Mouse (Mus musculus): ENCODE measurements around the gene Cars2. TPM values are rescaled to one million over a fixed set of nuclear protein-coding genes. Genes with fewer than 3 reads are reported as not detected.

The Cars2 gene
- polyA plus RNA-seq, 1 experiment from 2014 or later, result 25.3 TPM

GRCm38 (mm10) chr8:11523331-11523730 lies 27.3 kb downstream of the Cars2 start:
- H3K4me3 ChIP-seq (ENCODE audit: low read depth, low read length), result no peak overlapping the region
- WGBS, result 77% methylated on average over 3 of the region's 3 CpGs
- no peak overlapping the region for H3K9ac ChIP-seq
- ATAC-seq (ENCODE audit: insufficient read depth) (no peak), DNase-seq (no peak)
- H3K27me3 ChIP-seq (ENCODE audit: insufficient read depth, low read length), result no peaks in the 10 kb centered on the region
- H3K27ac ChIP-seq (ENCODE audit: low read depth), result no peak overlapping the region
- peaks cover 40% of the 10 kb centered on the region for H3K36me3 ChIP-seq (ENCODE audit: insufficient read depth)
- no peaks in the 10 kb centered on the region for H3K4me1 ChIP-seq (ENCODE audit: insufficient read depth)
- H3K9me3 ChIP-seq (ENCODE audit: low read depth, low read length), result no peaks in the 10 kb centered on the region
- TF ChIP-seq CTCF (IDR thresholded peaks at IDR 0.05; ENCODE audit: low read depth), result no peak
- H3K4me2 ChIP-seq, result no peak overlapping the region

- Histone ChIP-seq H3K4me3 (ENCODE audit: low read depth, low read length) (no peak overlapping the region), H3K4me1 (ENCODE audit: insufficient read depth) (no peaks in the 10 kb centered on the region), H3K27ac (ENCODE audit: low read depth) (no peak overlapping the region), H3K9me3 (ENCODE audit: low read depth, low read length) (no peaks in the 10 kb centered on the region), H3K4me2 (no peak overlapping the region), H3K36me3 (ENCODE audit: insufficient read depth) (peaks cover 52% of the 10 kb centered on the region), H3K9ac (no peak overlapping the region), H3K27me3 (ENCODE audit: insufficient read depth, low read length) (no peaks in the 10 kb centered on the region)
- DNase-seq (no peak), ATAC-seq (ENCODE audit: insufficient read depth) (no peak)
- WGBS, result 85% methylated on average over 11 of the region's 11 CpGs
- TF ChIP-seq CTCF (IDR thresholded peaks at IDR 0.05; ENCODE audit: low read depth), result no peak
Observed at GRCm38 (mm10) chr8:11518676-11519075, 31.9 kb downstream of the Cars2 start.

- Histone ChIP-seq H3K27me3 (ENCODE audit: insufficient read depth, low read length) (no peaks in the 10 kb centered on the region), H3K27ac (ENCODE audit: low read depth) (no peak overlapping the region), H3K36me3 (ENCODE audit: insufficient read depth) (peaks cover 53% of the 10 kb centered on the region), H3K4me1 (ENCODE audit: insufficient read depth) (no peaks in the 10 kb centered on the region), H3K9ac (no peak overlapping the region), H3K4me3 (ENCODE audit: low read depth, low read length) (no peak overlapping the region), H3K4me2 (no peak overlapping the region), H3K9me3 (ENCODE audit: low read depth, low read length) (no peaks in the 10 kb centered on the region)
- TF ChIP-seq CTCF (IDR thresholded peaks at IDR 0.05; ENCODE audit: low read depth), result no peak
- WGBS, result 80% methylated on average over 6 of the region's 6 CpGs
- DNase-seq, result no peak
- ATAC-seq (ENCODE audit: insufficient read depth), result no peak
Observed at GRCm38 (mm10) chr8:11518056-11518396, 32.6 kb downstream of the Cars2 start.

GRCm38 (mm10) chr8:11517366-11518055 lies 33.1 kb downstream of the Cars2 start:
- H3K27ac ChIP-seq (ENCODE audit: low read depth), result no peak overlapping the region
- DNase-seq (no peak), ATAC-seq (ENCODE audit: insufficient read depth) (0 out of 2 replicates have a peak, but pooled peaks have one; percentile 15)
- no peaks in the 10 kb centered on the region for H3K9me3 ChIP-seq (ENCODE audit: low read depth, low read length)
- no peak overlapping the region for H3K4me3 ChIP-seq (ENCODE audit: low read depth, low read length)
- H3K27me3 ChIP-seq (ENCODE audit: insufficient read depth, low read length), result no peaks in the 10 kb centered on the region
- WGBS, result 72% methylated on average over 16 of the region's 16 CpGs
- H3K36me3 ChIP-seq (ENCODE audit: insufficient read depth), result peaks cover 57% of the 10 kb centered on the region
- no peaks in the 10 kb centered on the region for H3K4me1 ChIP-seq (ENCODE audit: insufficient read depth)
- no peak overlapping the region for H3K9ac ChIP-seq
- TF ChIP-seq CTCF (IDR thresholded peaks at IDR 0.05; ENCODE audit: low read depth), result no peak
- H3K4me2 ChIP-seq, result no peak overlapping the region

- TF ChIP-seq CTCF (IDR thresholded peaks at IDR 0.05; ENCODE audit: low read depth), result no peak
- no peaks in the 10 kb centered on the region for H3K9me3 ChIP-seq (ENCODE audit: low read depth, low read length)
- H3K36me3 ChIP-seq (ENCODE audit: insufficient read depth), result peaks cover 66% of the 10 kb centered on the region
- no peak overlapping the region for H3K4me2 ChIP-seq
- no peak overlapping the region for H3K9ac ChIP-seq
- no peak overlapping the region for H3K4me3 ChIP-seq (ENCODE audit: low read depth, low read length)
- no peak overlapping the region for H3K27ac ChIP-seq (ENCODE audit: low read depth)
- no peaks in the 10 kb centered on the region for H3K27me3 ChIP-seq (ENCODE audit: insufficient read depth, low read length)
- 92% methylated on average over 9 of the region's 9 CpGs for WGBS
- DNase-seq (no peak), ATAC-seq (ENCODE audit: insufficient read depth) (no peak)
- no peaks in the 10 kb centered on the region for H3K4me1 ChIP-seq (ENCODE audit: insufficient read depth)
Observed at GRCm38 (mm10) chr8:11516292-11516691, 34.3 kb downstream of the Cars2 start.

GRCm38 (mm10) chr8:11513247-11513646 lies 37.3 kb downstream of the Cars2 start:
- Histone ChIP-seq H3K27me3 (ENCODE audit: insufficient read depth, low read length) (no peaks in the 10 kb centered on the region), H3K4me2 (no peak overlapping the region), H3K4me3 (ENCODE audit: low read depth, low read length) (no peak overlapping the region), H3K9me3 (ENCODE audit: low read depth, low read length) (no peaks in the 10 kb centered on the region), H3K4me1 (ENCODE audit: insufficient read depth) (no peaks in the 10 kb centered on the region), H3K9ac (no peak overlapping the region), H3K27ac (ENCODE audit: low read depth) (no peak overlapping the region), H3K36me3 (ENCODE audit: insufficient read depth) (peaks cover 78% of the 10 kb centered on the region)
- 86% methylated on average over 5 of the region's 5 CpGs for WGBS
- DNase-seq, result no peak
- no peak for TF ChIP-seq CTCF (IDR thresholded peaks at IDR 0.05; ENCODE audit: low read depth)
- ATAC-seq (ENCODE audit: insufficient read depth), result no peak

- Histone ChIP-seq H3K27me3 (ENCODE audit: insufficient read depth, low read length) (no peaks in the 10 kb centered on the region), H3K9ac (no peak overlapping the region), H3K4me1 (ENCODE audit: insufficient read depth) (no peaks in the 10 kb centered on the region), H3K4me2 (no peak overlapping the region), H3K36me3 (ENCODE audit: insufficient read depth) (peaks cover 77% of the 10 kb centered on the region), H3K9me3 (ENCODE audit: low read depth, low read length) (no peaks in the 10 kb centered on the region), H3K27ac (ENCODE audit: low read depth) (no peak overlapping the region), H3K4me3 (ENCODE audit: low read depth, low read length) (no peak overlapping the region)
- DNase-seq (no peak), ATAC-seq (ENCODE audit: insufficient read depth) (no peak)
- TF ChIP-seq CTCF (IDR thresholded peaks at IDR 0.05; ENCODE audit: low read depth), result no peak
- WGBS, result 82% methylated on average over 9 of the region's 9 CpGs
Observed at GRCm38 (mm10) chr8:11512711-11513110, 37.9 kb downstream of the Cars2 start.
